21 mouse cellular contexts compared by ENCODE assay signal in the genomic region with DNA sequence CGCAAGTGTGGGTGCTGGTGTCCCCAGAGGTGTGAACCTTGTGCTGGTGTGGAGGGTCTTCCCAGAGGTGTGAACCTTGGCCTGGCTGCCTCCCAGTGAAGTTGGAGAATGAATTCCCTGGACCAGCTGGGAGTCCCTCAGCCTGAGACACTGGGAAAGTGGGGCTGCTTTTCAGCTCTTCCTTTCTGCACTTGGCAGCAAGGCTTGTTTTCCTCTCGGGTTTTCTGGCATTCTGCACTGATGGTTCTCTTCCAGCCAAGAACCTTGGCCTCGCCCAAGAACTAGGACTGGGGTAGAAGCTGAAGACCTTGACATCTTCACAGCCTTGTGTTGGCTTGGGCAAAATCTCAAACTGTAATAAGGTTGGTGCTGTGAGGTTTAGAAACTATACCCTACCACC. TPM values are rescaled to one million over a fixed set of nuclear protein-coding genes. Genes with fewer than 3 reads are reported as not detected.
DNase-seq lines count a peak whose midpoint lies in the region; ATAC-seq and TF ChIP-seq lines count a peak whose summit lies in the region.
"Had no signal": no experiment of that assay in that cellular context is flagged by ENCODE, and none has a peak within 500 bp of the region (broad histone marks: within the 10 kb centered on the region; RNA-seq: fewer than 3 reads in every experiment).

No protein-coding gene starts in this region.

- H3K9me3 ChIP-seq in lung, embryonic 14.5 days (ENCODE audit: low read depth, low read length): no peaks in the 10 kb centered on the region
- H3K9me3 ChIP-seq: embryonic facial prominence, embryonic 10.5 days; lung, embryonic 15.5 days; midbrain, embryonic 12.5 days had no signal

- H3K9ac ChIP-seq in lung, embryonic 14.5 days: no peak overlapping the region
- H3K9ac ChIP-seq: hindbrain, embryonic 14.5 days; lung, embryonic 15.5 days; midbrain, embryonic 12.5 days had no signal

- no peak for ATAC-seq in lung, embryonic 14.5 days (ENCODE audit: insufficient read depth)
- no peak for ATAC-seq in erythroblast, adult 5-6 weeks (replicated peaks; ENCODE audit: low FRiP score, poor library complexity, severe bottlenecking)

- WGBS in cerebellum, adult 2 months: 38% methylated on average over 3 of the region's 3 CpGs
- WGBS in lung, embryonic 14.5 days: 66% methylated on average over 3 of the region's 3 CpGs

- peaks cover 38% of the 10 kb centered on the region for H3K4me1 ChIP-seq in cerebellum, adult 2 months (ENCODE audit: control insufficient read depth, insufficient read depth, low read length)
- H3K4me1 ChIP-seq in lung, embryonic 14.5 days (ENCODE audit: insufficient read depth): no peaks in the 10 kb centered on the region
- H3K4me1 ChIP-seq: lung, embryonic 15.5 days; midbrain, embryonic 12.5 days had no signal

- no peak overlapping the region for H3K4me3 ChIP-seq in cerebellum, adult 2 months (replicated peaks; ENCODE audit: insufficient read depth, low read depth, low read length)
- H3K4me3 ChIP-seq in lung, embryonic 14.5 days (ENCODE audit: low read depth, low read length): no peak overlapping the region
- H3K4me3 ChIP-seq: embryonic facial prominence, embryonic 10.5 days; lung, embryonic 15.5 days; midbrain, embryonic 12.5 days had no signal

- H3K27me3 ChIP-seq in cerebellum, adult 2 months (ENCODE audit: control insufficient read depth, insufficient read depth, low read length): no peaks in the 10 kb centered on the region
- no peaks in the 10 kb centered on the region for H3K27me3 ChIP-seq in lung, embryonic 14.5 days (ENCODE audit: insufficient read depth, low read length)
- H3K27me3 ChIP-seq: lung, embryonic 15.5 days; midbrain, embryonic 12.5 days had no signal

- H3K36me3 ChIP-seq in lung, embryonic 14.5 days (ENCODE audit: insufficient read depth): no peaks in the 10 kb centered on the region
- H3K36me3 ChIP-seq: lung, embryonic 15.5 days; midbrain, embryonic 12.5 days had no signal

- TF ChIP-seq POLR2A in cerebellum, adult 2 months (IDR thresholded peaks at IDR 0.05; ENCODE audit: borderline replicate concordance, insufficient read depth, low read length): no peak

- TF ChIP-seq CTCF in cerebellum, adult 2 months (IDR thresholded peaks at IDR 0.05; ENCODE audit: borderline replicate concordance, insufficient read depth, low read depth, low read length): no peak
- TF ChIP-seq CTCF in lung, embryonic 14.5 days (IDR thresholded peaks at IDR 0.05; ENCODE audit: low read depth): no peak

- DNase-seq in cerebellum, adult 2 months: peak; percentile 39 to 59
- DNase-seq in cerebellum, postnatal 4 days (ENCODE audit: low spot score in 2 of 2): no peak
- DNase-seq in lung, embryonic 14.5 days: peak; percentile 35
- DNase-seq in lung, postnatal 4 days: no peak
- DNase-seq in brain, adult 2 months (ENCODE audit: low read depth, low spot score): peak; percentile 50
- peak; percentile 39 for DNase-seq in lung, postnatal 25 days (ENCODE audit: low spot score)
- DNase-seq in kidney, postnatal 4 days: no peak
- DNase-seq: kidney, adult 11 months; liver; right cerebral cortex, postnatal 4 days; thymus, postnatal 4 days had no signal

- no peak overlapping the region for H3K4me2 ChIP-seq in lung, embryonic 14.5 days
- H3K4me2 ChIP-seq: hindbrain, embryonic 14.5 days; lung, embryonic 15.5 days; midbrain, embryonic 12.5 days had no signal

- no peak overlapping the region for H3K27ac ChIP-seq in cerebellum, adult 2 months (ENCODE audit: insufficient read depth, low read length)
- H3K27ac ChIP-seq in lung, embryonic 14.5 days (ENCODE audit: low read depth): no peak overlapping the region
- H3K27ac ChIP-seq: embryonic facial prominence, embryonic 10.5 days; hindbrain, embryonic 14.5 days; lung, embryonic 15.5 days; midbrain, embryonic 12.5 days had no signal

RNA-seq across cellular contexts. Expression of a gene that starts 26.5 kb away (rescaled TPM):
- 0.52 and 0.74 TPM in 2 replicates for polyA plus RNA-seq in cerebellum, adult 2 months (2012; rRNA removed)
- polyA plus RNA-seq in lung, embryonic 14.5 days (2014; fragmentation: Nextera tagmentation; extraction: Ambion mirVana): 4.3 and 4.8 TPM in 2 replicates
- total RNA-seq in erythroblast, adult 5-6 weeks (2015; ENCODE audit: low replicate concordance): 0.96 and 3.8 TPM in 2 replicates
- 1.3 and 2.1 TPM in 2 replicates for total RNA-seq in erythroblast, adult 5-6 weeks (2017; ENCODE audit: low replicate concordance)

RNA-seq across cellular contexts. Expression of a gene that starts 48.7 kb away (rescaled TPM):
- polyA plus RNA-seq in cerebellum, adult 2 months (2012; rRNA removed): not detected in 2 replicates
- not detected in 2 replicates for polyA plus RNA-seq in lung, embryonic 14.5 days (2014; fragmentation: Nextera tagmentation; extraction: Ambion mirVana)
- not detected in 2 replicates for total RNA-seq in erythroblast, adult 5-6 weeks (2015; ENCODE audit: low replicate concordance)
- total RNA-seq in erythroblast, adult 5-6 weeks (2017; ENCODE audit: low replicate concordance): not detected in 2 replicates
- total RNA-seq: granulocyte monocyte progenitor cell, adult 5-6 weeks; left cerebral cortex, adult 18-20 months had no signal
- polyA plus RNA-seq: brain, embryonic 14.5 days; embryonic facial prominence, embryonic 10.5 days; hindbrain, embryonic 14.5 days; large intestine, adult 2 months; lung, embryonic 15.5 days; midbrain, embryonic 12.5 days; stomach, embryonic 14.5 days had no signal

RNA-seq across cellular contexts. Expression of a gene that starts 55.8 kb away (rescaled TPM):
- not detected in 2 replicates for polyA plus RNA-seq in cerebellum, adult 2 months (2012; rRNA removed)
- not detected in 2 replicates for polyA plus RNA-seq in lung, embryonic 14.5 days (2014; fragmentation: Nextera tagmentation; extraction: Ambion mirVana)
- not detected in 2 replicates for total RNA-seq in erythroblast, adult 5-6 weeks (2015; ENCODE audit: low replicate concordance)
- not detected in 2 replicates for total RNA-seq in erythroblast, adult 5-6 weeks (2017; ENCODE audit: low replicate concordance)
- total RNA-seq: granulocyte monocyte progenitor cell, adult 5-6 weeks; left cerebral cortex, adult 18-20 months had no signal
- polyA plus RNA-seq: brain, embryonic 14.5 days; midbrain, embryonic 12.5 days; stomach, embryonic 14.5 days had no signal

Comparison
In these comparisons a context has a peak if more than half of its experiments do, and no peak if none do; other contexts are left out.
1. DNase-seq: peak in cerebellum, adult 2 months (2 of 2), lung, embryonic 14.5 days (single experiment), brain, adult 2 months (single experiment) and lung, postnatal 25 days (single experiment); none in cerebellum, postnatal 4 days (0 of 2), lung, postnatal 4 days (0 of 2) and kidney, postnatal 4 days (0 of 2).